Mouse (Mus musculus) embryonic facial prominence, embryonic 10.5 days (tissue): ENCODE measurements around the gene 2610044O15Rik8. TPM values are rescaled to one million over a fixed set of nuclear protein-coding genes. Genes with fewer than 3 reads are reported as not detected.
"Not testable (repeated sequence)": the region's sequence is repeated elsewhere in the genome, so short reads cannot be mapped to it uniquely, and the experiment has no call there.

ENCODE experiments used
- DNase-seq: peaks from one replicate; pipeline ENCODE4 v3.0.0-alpha.2; 2017; ENCODE audit warnings: low spot score
- H3K27ac ChIP-seq: fragments of 300-500 bp; sonication (generic); replicated peaks from 2 replicates; pipeline ENCODE4 v1.5.1; 2016; ENCODE audit warnings: mild to moderate bottlenecking
- H3K27me3 ChIP-seq: fragments of 300-500 bp; sonication (generic); replicated peaks from 2 replicates; pipeline ENCODE4 v1.6.1; 2016; ENCODE audit warnings: low read depth, mild to moderate bottlenecking; ENCODE audit not compliant: poor library complexity, severe bottlenecking
- H3K36me3 ChIP-seq: fragments of 300-500 bp; sonication (generic); replicated peaks from 2 replicates; pipeline ENCODE4 v1.6.1; 2016; ENCODE audit warnings: mild to moderate bottlenecking, moderate library complexity
- H3K4me1 ChIP-seq: fragments of 300-500 bp; sonication (generic); 2 replicates; pipeline ENCODE4 v1.6.1; 2016
- H3K4me3 ChIP-seq: fragments of 300-500 bp; sonication (generic); 2 replicates; pipeline ENCODE4 v1.5.1; 2016; ENCODE audit warnings: mild to moderate bottlenecking, moderate library complexity
- H3K9me3 ChIP-seq: fragments of 300-500 bp; sonication (generic); 2 replicates; pipeline ENCODE4 v1.6.1; 2016; ENCODE audit warnings: mild to moderate bottlenecking
- WGBS: fragments of 180-500 bp; shearing (Covaris S2); methylation state at CpG from one replicate; pipeline ENCODE4 v1.1.7; 2016; 5-methylcytosine and 5-hydroxymethylcytosine counted together
- polyA plus RNA-seq: library from polyadenylated mRNA; unstranded; fragments of >200 nt; fragmentation: Nextera tagmentation; extraction: Ambion mirVana; gene quantifications from 2 replicates; pipeline ENCODE4 v1.2.1, GENCODE M21; 2016

Gene 2610044O15Rik8
- 22.9 and 23.4 TPM in 2 replicates for polyA plus RNA-seq

- DNase-seq: peak; percentile 87
- H3K9me3 ChIP-seq: no peaks in the 10 kb centered on the region
- peak within 1 kb of the TSS; percentile 87 for H3K27ac ChIP-seq
- peak within 1 kb of the TSS; percentile 64 for H3K4me3 ChIP-seq
- under 1% methylated on average over 18 of the region's 18 CpGs for WGBS
- H3K4me1 ChIP-seq: peaks cover 14% of the 10 kb centered on the region
- H3K27me3 ChIP-seq: no peaks in the 10 kb centered on the region
- no peaks in the 10 kb centered on the region for H3K36me3 ChIP-seq
Measured at GRCm38 (mm10) chr8:129234027-129234733, at the start of gene 2610044O15Rik8. Gene 2610044O15Rik8, minus strand, starts transcription at chr8:129234406.

- WGBS: 96% methylated on average over 1 of the region's 1 CpGs
- no peak for DNase-seq
- no peak overlapping the region for H3K27ac ChIP-seq
- H3K27me3 ChIP-seq: no peaks in the 10 kb centered on the region
- H3K4me3 ChIP-seq: no peak overlapping the region
- peaks cover 50% of the 10 kb centered on the region for H3K36me3 ChIP-seq
- peaks cover 26% of the 10 kb centered on the region for H3K9me3 ChIP-seq
- peaks cover 7% of the 10 kb centered on the region for H3K4me1 ChIP-seq
Measured at GRCm38 (mm10) chr8:129265918-129266317, 31.7 kb upstream of the 2610044O15Rik8 start.

GRCm38 (mm10) chr8:129264296-129264695, 30.1 kb upstream of the 2610044O15Rik8 start:
- H3K9me3 ChIP-seq: peaks cover 17% of the 10 kb centered on the region
- 85% methylated on average over 2 of the region's 2 CpGs for WGBS
- peak overlapping the region; percentile 63 for H3K4me3 ChIP-seq
- H3K27me3 ChIP-seq: no peaks in the 10 kb centered on the region
- peaks cover 7% of the 10 kb centered on the region for H3K4me1 ChIP-seq
- no peak overlapping the region for H3K27ac ChIP-seq
- peaks cover 33% of the 10 kb centered on the region for H3K36me3 ChIP-seq
- no peak for DNase-seq

- DNase-seq: peak; percentile 80
- H3K27me3 ChIP-seq, H3K4me1 ChIP-seq: not testable (repeated sequence)
- Histone ChIP-seq H3K9me3 (peaks cover 11% of the 10 kb centered on the region), H3K36me3 (peaks cover 24% of the 10 kb centered on the region), H3K27ac (peak overlapping the region; percentile 78), H3K4me3 (peak overlapping the region; percentile 63)
- under 1% methylated on average over 24 of the region's 24 CpGs for whole genome bisulfite sequencing
Measured at GRCm38 (mm10) chr8:129263211-129263927, 29.2 kb upstream of the 2610044O15Rik8 start.

DNA sequence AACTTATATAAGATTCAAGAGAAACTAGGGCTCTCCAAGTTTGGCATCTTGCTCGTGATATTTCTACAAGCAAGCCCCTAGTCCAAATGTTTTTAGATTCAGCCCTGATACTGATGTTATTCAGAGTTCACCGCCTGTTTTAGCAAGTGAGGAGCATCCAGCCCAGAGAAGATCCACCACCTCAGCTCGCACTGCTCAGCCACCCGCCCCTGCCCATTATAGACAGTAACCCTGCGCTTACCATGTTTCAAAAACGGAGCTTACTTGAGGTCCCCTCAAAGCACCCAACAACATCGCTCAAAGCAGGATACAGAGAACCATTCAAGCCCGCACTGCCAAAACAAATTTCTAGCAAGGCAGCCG, 561 bp downstream of the 2610044O15Rik8 start:
- peak overlapping the region; percentile 64 for H3K4me3 ChIP-seq
- WGBS: 3% methylated on average over 9 of the region's 9 CpGs
- peak overlapping the region; percentile 87 for H3K27ac ChIP-seq
- no peaks in the 10 kb centered on the region for H3K9me3 ChIP-seq
- H3K36me3 ChIP-seq: no peaks in the 10 kb centered on the region
- DNase-seq: no peak
- no peaks in the 10 kb centered on the region for H3K27me3 ChIP-seq
- H3K4me1 ChIP-seq: peaks cover 14% of the 10 kb centered on the region

Other genes starting within 250 kb of the 2610044O15Rik8 start
- not detected in 2 replicates for gene Ccdc7a, start 168.9 kb downstream of the 2610044O15Rik8 start, polyA plus RNA-seq
- gene Ccdc7b, start 167.3 kb downstream of the 2610044O15Rik8 start, polyA plus RNA-seq: not detected in 2 replicates
- gene Gm10999, start 102.7 kb downstream of the 2610044O15Rik8 start, polyA plus RNA-seq: not detected in 2 replicates